Mouse (Mus musculus) adrenal gland, postnatal 10 days (tissue): ENCODE data around the gene Gm379. TPM values are rescaled to one million over a fixed set of nuclear protein-coding genes. Genes with fewer than 3 reads are reported as not detected.

Experiments used
- DNase-seq: peaks from one replicate; pipeline ENCODE4 v3.0.0; 2021; ENCODE audit warnings: mixed read lengths
- long read RNA-seq, 2 experiments: library from polyadenylated mRNA; stranded (forward); transcript quantifications; one replicate each; pipeline ENCODE4 v2.0.0; 2021
- total RNA-seq, 2 experiments: library from RNA; stranded (reverse); gene quantifications; 2 replicates each; pipeline ENCODE4 v1.2.3; 2021

Gm379 gene
- total RNA-seq, result not detected
- long read RNA-seq, experiment 1, result 0 reads
- long read RNA-seq, experiment 2, result 0 reads

DNA sequence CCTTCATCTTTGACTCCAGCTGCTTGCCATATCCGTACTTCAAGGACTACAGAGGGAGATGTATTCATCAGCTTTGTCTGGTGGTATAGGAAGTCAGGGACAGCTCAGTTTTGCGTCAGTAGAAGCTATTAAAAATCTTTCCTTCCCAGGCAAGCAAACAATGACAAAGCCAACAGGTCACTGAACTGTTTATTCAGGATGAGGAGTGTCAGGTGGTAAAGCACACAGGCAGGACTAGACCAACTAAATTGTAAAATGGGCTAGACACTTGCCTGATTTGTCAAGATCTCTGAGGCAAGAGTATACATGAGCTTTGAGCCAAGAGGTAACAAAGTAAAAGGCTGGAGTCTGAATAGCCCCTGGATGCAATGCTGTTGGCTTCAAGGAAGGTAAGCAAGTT is at the start of gene Gm379:
Gm379 (minus strand) TSS at position 7 of the 400 bp plus-strand sequence.
- DNase-seq, result no peak

DNA sequence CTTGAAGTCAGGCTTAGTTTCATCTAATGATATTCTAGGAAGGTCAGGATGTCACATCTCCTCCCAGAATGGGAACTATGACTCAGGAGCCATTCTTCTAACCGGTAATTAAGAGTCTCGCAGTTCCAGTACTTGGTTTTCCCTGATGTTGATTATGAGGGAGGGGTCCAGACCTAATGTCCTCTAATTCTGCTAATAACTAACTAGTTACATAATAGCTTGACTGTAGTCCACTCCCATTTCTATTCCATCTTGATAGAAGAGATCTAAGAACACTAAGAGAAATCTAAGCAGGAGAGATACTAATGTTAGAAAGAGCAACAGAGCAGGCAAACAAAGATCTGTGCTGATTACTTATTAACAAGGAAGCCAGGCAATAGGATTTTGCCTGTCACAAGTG is 39.6 kb upstream of the Gm379 start:
- DNase-seq, result no peak

DNA sequence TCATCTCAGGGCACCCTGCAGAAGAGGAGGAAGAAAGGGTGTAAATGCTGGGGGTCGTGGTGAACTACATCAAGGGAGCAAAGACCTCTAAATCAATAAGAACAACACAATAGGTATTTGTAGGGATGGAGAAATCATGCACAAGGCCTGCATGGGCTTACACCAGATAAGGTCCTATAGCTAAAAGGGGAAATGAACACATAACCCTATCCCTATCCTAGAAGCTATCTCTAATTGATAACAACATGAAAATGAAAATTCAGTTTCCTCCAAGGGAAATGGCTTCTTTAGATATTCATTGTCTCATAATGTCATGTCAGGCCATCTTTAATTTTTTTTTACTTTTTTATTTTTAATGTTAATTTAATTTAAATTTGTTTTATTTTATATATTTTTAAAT is 4.2 kb upstream of the Gm379 start:
- DNase-seq, result no peak

DNA sequence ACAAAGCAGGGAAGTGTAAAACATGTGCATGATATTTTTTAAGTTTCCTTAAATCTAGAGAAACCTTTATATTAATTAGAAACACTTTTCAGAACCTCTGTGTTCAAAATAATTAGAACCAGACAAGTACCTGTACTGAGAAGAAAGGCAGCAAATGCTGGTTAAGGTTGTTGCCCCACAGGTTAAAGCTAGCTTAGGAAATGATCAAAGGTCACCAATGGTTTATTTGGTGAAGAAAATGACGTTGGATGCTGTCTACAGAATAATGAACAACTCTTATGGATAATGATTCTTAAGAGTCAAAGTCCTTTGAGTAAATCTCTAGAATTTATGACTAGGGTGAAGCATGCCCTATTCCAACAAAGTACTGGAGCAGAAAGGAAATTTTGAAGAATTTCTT is 42.7 kb downstream of the Gm379 start:
- DNase-seq, result no peak

DNA sequence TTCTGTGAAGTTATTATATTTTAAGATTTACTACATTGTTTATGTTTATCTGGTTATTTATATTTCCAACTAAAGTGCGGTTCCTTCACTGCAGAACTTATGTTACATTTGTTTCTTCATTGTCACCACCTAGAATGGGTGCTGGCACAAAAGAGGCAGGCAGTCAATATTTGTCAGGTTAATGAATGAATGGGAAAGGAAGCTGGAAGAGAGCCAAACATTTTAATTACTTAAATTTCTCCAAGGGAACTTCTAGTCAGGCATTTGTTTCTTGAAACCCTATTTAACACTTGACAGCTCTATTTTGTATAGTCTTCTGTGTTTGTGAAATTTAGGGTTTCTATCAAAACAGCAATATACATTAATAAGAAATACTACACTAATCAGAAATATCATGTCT is 43.8 kb downstream of the Gm379 start:
- no peak for DNase-seq

Other genes with a start within 250 kb of the Gm379 start
- gene Brwd3, start 169.5 kb upstream of the Gm379 start, total RNA-seq, result 10 to 100 TPM; 10.5 to 13.9 TPM